Mouse (Mus musculus) cortical plate, adult 2 months (tissue): Measurements from ENCODE around the gene Cdc40.

Experiments
- CTCF ChIP-seq: fragments of 200-500 bp; IDR thresholded peaks from 2 replicates; pipeline ENCODE4 v1.5.1; 2011; ENCODE audit warnings: mild to moderate bottlenecking, control low read depth, low read length; ENCODE audit not compliant: insufficient read depth; ENCODE audit errors: extremely low read depth
- POLR2A ChIP-seq: fragments of 200-500 bp; IDR thresholded peaks from 2 replicates; pipeline ENCODE4 v1.6.1; 2011; ENCODE audit warnings: mild to moderate bottlenecking, low read length, control low read depth; ENCODE audit not compliant: insufficient read depth; ENCODE audit errors: extremely low read depth

GRCm38 (mm10) chr10:40805221-40805620, 77.9 kb downstream of the Cdc40 start:
- TF ChIP-seq POLR2A (no peak), CTCF (no peak)
